Mouse (Mus musculus) cerebellum, adult 2 months (tissue): ENCODE data around the gene Pigv.

ENCODE experiments used
- CTCF ChIP-seq: fragments of 200-500 bp; IDR thresholded peaks from 2 replicates; pipeline ENCODE4 v1.5.1; 2011; ENCODE audit warnings: low read depth, mild to moderate bottlenecking, control low read depth, low read length, moderate library complexity, borderline replicate concordance; ENCODE audit not compliant: insufficient read depth
- POLR2A ChIP-seq: fragments of 200-500 bp; IDR thresholded peaks from 2 replicates; pipeline ENCODE4 v1.6.1; 2011; ENCODE audit warnings: low read length, control low read depth, borderline replicate concordance; ENCODE audit not compliant: insufficient read depth

- TF ChIP-seq POLR2A = no peak
- no peak for TF ChIP-seq CTCF
These were observed 599 bp upstream of the Pigv start for GRCm38 (mm10) chr4:133672845-133673647.
